Mouse (Mus musculus) liver, postnatal 0 days (tissue): ENCODE results near the gene Angpt4. TPM values are rescaled to one million over a fixed set of nuclear protein-coding genes. Genes with fewer than 3 reads are reported as not detected.

Experiments used
- ATAC-seq: fragments of 200-750 bp; cut with Nextera tagmentation; 2 replicates; pipeline ENCODE4 v1.8.0; 2017; ENCODE audit warnings: mild to moderate bottlenecking, moderate library complexity
- DNase-seq: peaks from one replicate; pipeline ENCODE4 v3.0.0-alpha.2; 2016
- H3K27ac ChIP-seq: fragments of 300-500 bp; sonication (generic); 2 replicates; pipeline ENCODE4 v1.5.1; 2014; ENCODE audit warnings: antibody characterized with exemption, moderate library complexity, mild to moderate bottlenecking, low read depth
- H3K27me3 ChIP-seq: fragments of 300-500 bp; sonication (generic); 2 replicates; pipeline ENCODE4 v1.6.1; 2014; ENCODE audit warnings: low read length, control low read depth, mixed read lengths; ENCODE audit not compliant: insufficient read depth
- H3K36me3 ChIP-seq: fragments of 300-500 bp; sonication (generic); replicated peaks from 2 replicates; pipeline ENCODE4 v1.6.1; 2014; ENCODE audit warnings: mild to moderate bottlenecking, control low read depth, low read length, moderate library complexity, mixed read lengths; ENCODE audit not compliant: insufficient read depth
- H3K4me1 ChIP-seq: fragments of 300-500 bp; sonication (generic); 2 replicates; pipeline ENCODE4 v1.6.1; 2014; ENCODE audit warnings: antibody characterized with exemption, mild to moderate bottlenecking, control low read depth; ENCODE audit not compliant: insufficient read depth
- H3K4me2 ChIP-seq: fragments of 300-500 bp; sonication (generic); 2 replicates; pipeline ENCODE4 v1.6.1; 2014; ENCODE audit warnings: low read depth, mild to moderate bottlenecking, low read length, moderate library complexity, mixed read lengths
- H3K4me3 ChIP-seq: fragments of 300-500 bp; sonication (generic); 2 replicates; pipeline ENCODE4 v1.5.1; 2014; ENCODE audit warnings: low read depth, low read length
- H3K9ac ChIP-seq: fragments of 300-500 bp; sonication (generic); replicated peaks from 2 replicates; pipeline ENCODE4 v1.6.1; 2014; ENCODE audit warnings: mild to moderate bottlenecking, moderate library complexity
- H3K9me3 ChIP-seq: fragments of 300-500 bp; sonication (generic); 2 replicates; pipeline ENCODE4 v1.6.1; 2016; ENCODE audit warnings: mild to moderate bottlenecking, control low read depth, low read length, mixed read lengths
- CTCF ChIP-seq: sonication (generic); IDR thresholded peaks from 2 replicates; pipeline ENCODE4 v1.5.1; 2016; ENCODE audit warnings: antibody characterized with exemption, low read depth
- EP300 ChIP-seq: IDR thresholded peaks from 2 replicates; pipeline ENCODE4 v1.6.1; 2016; ENCODE audit warnings: antibody characterized with exemption, low read depth, mild to moderate bottlenecking
- WGBS: fragments of 180-500 bp; shearing (Covaris S2); extraction: QIAGEN DNeasy Blood & Tissue Kit; methylation state at CpG from one replicate; pipeline ENCODE4 v1.1.7; 2014; ENCODE audit not compliant: insufficient replicate concordance; 5-methylcytosine and 5-hydroxymethylcytosine counted together
- polyA plus RNA-seq: library from polyadenylated mRNA; unstranded; fragments of >200 nt; fragmentation: Nextera tagmentation; extraction: Ambion mirVana; gene quantifications from 2 replicates; pipeline ENCODE4 v1.2.1, GENCODE M21; 2015

Gene Angpt4
- polyA plus RNA-seq, 1 experiment from 2014 or later: 0.26 TPM

DNA sequence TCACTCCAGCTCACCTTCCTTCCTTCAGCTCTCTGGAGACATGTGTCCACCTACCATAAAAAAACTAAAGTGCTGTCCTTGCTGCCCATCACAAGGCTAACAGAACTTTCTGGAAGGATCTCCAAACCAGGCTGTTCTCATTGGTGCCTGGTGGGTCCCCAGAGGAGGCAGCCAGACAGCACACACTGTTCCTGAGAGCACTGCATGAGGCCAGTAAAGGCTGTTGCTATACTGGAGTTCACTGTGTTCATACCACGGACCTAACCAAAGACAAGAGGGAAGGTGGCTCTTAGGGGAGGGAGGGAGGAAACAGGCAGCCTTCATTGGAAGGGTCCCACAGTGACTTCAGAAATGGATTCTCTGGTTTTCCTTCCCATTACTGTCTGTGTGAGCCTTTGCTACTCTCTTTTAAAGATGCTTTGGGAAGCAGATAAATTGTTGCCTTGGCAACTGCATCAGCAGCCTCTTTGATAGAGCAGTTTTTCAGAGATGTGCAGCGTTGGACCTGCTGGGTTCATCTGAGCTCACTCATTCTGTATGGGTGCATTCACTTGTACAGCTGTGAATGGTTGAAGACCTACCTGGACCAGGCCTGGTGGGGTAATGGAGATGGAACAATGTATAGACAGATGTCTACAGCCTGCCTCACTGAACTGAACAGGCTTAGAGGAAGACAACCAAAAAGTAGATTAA lies 38.2 kb downstream of the Angpt4 start:
- 64% methylated on average over 2 of the region's 2 CpGs for WGBS
- no peak for TF ChIP-seq EP300
- TF ChIP-seq CTCF: no peak
- H3K4me1 ChIP-seq: no peaks in the 10 kb centered on the region
- DNase-seq (no peak), ATAC-seq (no peak)
- H3K9me3 ChIP-seq: no peaks in the 10 kb centered on the region
- no peak overlapping the region for H3K9ac ChIP-seq
- no peak overlapping the region for H3K4me3 ChIP-seq
- H3K27me3 ChIP-seq: no peaks in the 10 kb centered on the region
- no peak overlapping the region for H3K27ac ChIP-seq
- H3K36me3 ChIP-seq: no peaks in the 10 kb centered on the region
- no peak overlapping the region for H3K4me2 ChIP-seq

DNA sequence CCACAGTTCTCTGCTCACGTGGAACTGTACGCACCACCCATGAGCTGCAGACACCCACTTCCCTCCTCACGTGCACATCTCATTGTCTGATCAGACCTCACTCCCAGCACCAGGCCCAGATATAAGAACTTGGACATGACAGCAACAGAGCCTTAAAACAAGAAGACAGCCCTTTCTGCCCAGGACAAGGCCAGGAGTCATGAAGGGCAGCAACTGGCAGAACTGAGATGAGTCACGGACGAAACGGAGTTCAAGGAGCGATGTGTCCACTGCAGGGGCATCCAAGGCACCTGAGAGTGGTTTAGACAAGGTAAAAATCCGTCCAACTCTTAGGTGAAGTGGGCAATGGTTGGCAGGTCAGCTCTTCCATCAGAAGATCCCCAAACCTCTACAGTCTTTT lies 42.7 kb downstream of the Angpt4 start:
- Histone ChIP-seq H3K4me2 (no peak overlapping the region), H3K9ac (no peak overlapping the region), H3K4me1 (peaks cover 7% of the 10 kb centered on the region; the same call in 1 of the 2 replicates), H3K36me3 (no peaks in the 10 kb centered on the region), H3K4me3 (no peak overlapping the region), H3K27me3 (no peaks in the 10 kb centered on the region), H3K27ac (no peak overlapping the region), H3K9me3 (no peaks in the 10 kb centered on the region)
- DNase-seq (no peak), ATAC-seq (no peak)
- 88% methylated on average over 8 of the region's 8 CpGs for WGBS
- no peak for TF ChIP-seq CTCF
- no peak for TF ChIP-seq EP300

DNA sequence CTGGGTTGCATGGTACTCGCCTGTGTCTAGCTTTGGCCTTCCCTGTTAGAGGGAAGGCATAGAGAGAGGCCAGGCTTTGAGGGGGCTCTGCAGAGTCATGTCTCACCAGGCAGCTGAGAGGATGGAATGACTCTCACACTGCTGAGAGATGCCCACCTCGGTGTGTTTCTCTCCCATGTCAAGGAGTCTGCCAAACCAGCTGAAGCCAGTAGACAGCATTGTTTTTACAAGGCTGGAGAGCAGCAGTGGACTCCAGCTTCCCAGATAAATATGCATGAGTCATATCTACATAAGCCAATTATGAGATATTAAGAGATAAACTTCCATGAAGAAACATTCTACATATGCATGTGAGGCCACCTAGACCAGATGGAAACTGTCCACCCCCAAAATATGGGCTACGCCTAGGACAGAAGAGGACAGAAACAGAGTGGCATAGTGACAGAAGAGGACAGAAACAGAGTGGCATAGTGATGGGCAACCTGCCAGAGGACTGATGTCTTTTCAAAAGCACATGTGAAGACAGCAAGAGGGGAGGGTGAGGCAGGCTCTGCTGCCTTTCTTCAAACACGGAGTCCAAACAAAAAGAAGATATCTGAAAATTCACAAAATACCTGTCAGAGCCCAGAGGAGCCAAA lies 45.6 kb downstream of the Angpt4 start:
- Histone ChIP-seq H3K27me3 (no peaks in the 10 kb centered on the region), H3K4me1 (peaks cover 20% of the 10 kb centered on the region), H3K9me3 (no peaks in the 10 kb centered on the region), H3K4me3 (no peak overlapping the region), H3K9ac (no peak overlapping the region), H3K36me3 (no peaks in the 10 kb centered on the region), H3K4me2 (no peak overlapping the region), H3K27ac (no peak overlapping the region)
- TF ChIP-seq CTCF: no peak
- TF ChIP-seq EP300: no peak
- ATAC-seq: no peak
- DNase-seq: no peak
- WGBS: 75% methylated on average over 4 of the region's 4 CpGs

DNA sequence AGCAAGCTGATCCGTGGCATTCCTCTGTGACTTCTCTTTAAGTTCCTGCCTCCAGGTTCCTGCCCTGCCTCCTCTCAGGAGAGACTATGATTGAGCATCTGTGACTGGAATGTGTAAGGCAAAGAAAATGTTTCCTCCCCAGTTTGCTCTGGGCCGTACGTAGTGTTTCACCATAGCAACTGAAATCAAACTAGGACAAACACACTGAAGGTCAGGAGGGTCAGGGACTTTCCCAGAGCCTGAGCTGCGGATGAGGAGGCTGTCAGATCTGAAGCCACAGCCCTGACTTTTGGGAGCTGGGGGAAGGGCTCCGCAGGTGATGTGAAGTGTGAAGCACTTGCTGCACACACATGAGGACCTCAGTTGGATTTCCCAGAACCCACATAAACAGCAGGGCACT lies 48.3 kb downstream of the Angpt4 start:
- Histone ChIP-seq H3K4me3 (no peak overlapping the region), H3K9me3 (no peaks in the 10 kb centered on the region), H3K4me1 (peaks cover 20% of the 10 kb centered on the region), H3K27ac (peak overlapping the region; percentile 72), H3K9ac (no peak overlapping the region), H3K36me3 (no peaks in the 10 kb centered on the region), H3K4me2 (no peak overlapping the region), H3K27me3 (no peaks in the 10 kb centered on the region)
- 43% methylated on average over 5 of the region's 5 CpGs for WGBS
- peak; percentile 62 for DNase-seq
- TF ChIP-seq EP300 (no peak), CTCF (no peak)
- peak; percentile 80 for ATAC-seq

DNA sequence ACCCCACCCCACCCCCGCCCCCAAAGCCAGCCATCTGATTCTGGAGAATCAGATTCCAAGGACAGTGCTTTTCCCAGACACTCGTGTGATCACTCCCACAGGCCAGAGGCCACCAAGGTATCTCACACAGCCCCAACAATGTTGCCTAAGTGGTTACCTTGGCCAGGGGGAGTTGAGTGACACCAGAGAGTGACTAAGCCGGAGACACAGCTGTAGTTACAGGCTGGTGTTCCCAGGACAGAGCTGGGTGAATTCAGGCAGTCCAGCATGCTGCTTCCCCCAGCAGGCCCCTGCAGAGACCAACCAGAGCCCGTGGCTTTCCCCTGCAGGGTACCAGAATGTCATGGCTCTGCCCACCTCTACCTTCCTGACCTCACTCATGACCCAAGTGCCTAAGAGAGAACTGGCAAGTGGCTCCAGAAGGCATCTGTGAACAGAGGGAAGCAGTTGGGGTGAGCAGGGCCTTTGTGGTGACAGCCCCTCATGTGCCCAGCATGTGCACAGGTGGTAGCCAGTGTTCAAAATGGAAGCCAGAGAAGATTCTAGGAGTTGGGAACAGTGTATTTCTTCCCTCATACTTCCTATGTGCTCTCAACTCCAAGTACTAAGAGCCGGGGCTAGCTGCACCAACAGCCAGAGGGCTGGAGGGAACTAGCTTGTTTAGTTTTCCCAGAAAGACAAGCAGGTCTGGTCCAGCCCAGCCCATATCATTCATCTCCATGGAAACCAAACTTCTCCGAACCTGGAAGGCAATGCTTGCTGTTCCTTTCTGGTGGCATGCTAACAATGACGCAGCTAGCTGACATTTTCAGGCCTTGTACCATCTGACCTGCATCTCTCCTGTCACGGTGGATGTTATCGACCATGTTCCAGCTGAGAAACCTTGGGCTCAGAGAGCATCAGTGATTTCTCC lies 50.5 kb downstream of the Angpt4 start:
- TF ChIP-seq EP300: no peak
- no peak for TF ChIP-seq CTCF
- ATAC-seq: no peak
- Histone ChIP-seq H3K36me3 (no peaks in the 10 kb centered on the region), H3K4me1 (peaks cover 14% of the 10 kb centered on the region), H3K27ac (no peak overlapping the region), H3K4me2 (no peak overlapping the region), H3K27me3 (no peaks in the 10 kb centered on the region), H3K9me3 (no peaks in the 10 kb centered on the region), H3K9ac (no peak overlapping the region), H3K4me3 (no peak overlapping the region)
- 63% methylated on average over 9 of the region's 9 CpGs for WGBS
- no peak for DNase-seq

DNA sequence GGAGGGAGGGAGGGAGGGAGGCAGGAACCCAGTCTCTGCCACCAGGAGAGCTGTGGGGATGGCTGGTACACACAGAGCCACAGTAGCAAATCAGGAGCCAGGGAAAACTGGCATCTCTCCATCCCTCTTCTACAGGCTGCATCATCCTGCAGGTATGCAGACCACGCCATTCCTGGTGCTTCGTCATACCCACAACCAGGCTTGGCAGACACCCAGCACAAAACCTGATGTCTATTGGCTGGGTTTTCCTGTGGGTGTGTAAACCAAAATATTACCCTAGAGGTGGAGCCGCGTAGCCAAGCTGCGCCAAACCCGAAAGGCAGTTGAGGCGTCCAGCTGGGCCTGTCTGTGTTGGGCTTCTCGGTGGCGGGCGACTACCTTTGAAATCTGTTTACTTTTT lies 51.5 kb downstream of the Angpt4 start:
- WGBS: 66% methylated on average over 10 of the region's 10 CpGs
- TF ChIP-seq EP300 (no peak), CTCF (no peak)
- no peak overlapping the region for H3K9ac ChIP-seq
- no peaks in the 10 kb centered on the region for H3K27me3 ChIP-seq
- DNase-seq (peak; percentile 69), ATAC-seq (peak; percentile 72)
- no peaks in the 10 kb centered on the region for H3K36me3 ChIP-seq
- H3K4me1 ChIP-seq: peaks cover 14% of the 10 kb centered on the region
- H3K27ac ChIP-seq: no peak overlapping the region
- H3K4me2 ChIP-seq: no peak overlapping the region
- no peak overlapping the region for H3K4me3 ChIP-seq
- H3K9me3 ChIP-seq: no peaks in the 10 kb centered on the region
